8 mouse cellular contexts compared by ENCODE assay signal in the genomic region with DNA sequence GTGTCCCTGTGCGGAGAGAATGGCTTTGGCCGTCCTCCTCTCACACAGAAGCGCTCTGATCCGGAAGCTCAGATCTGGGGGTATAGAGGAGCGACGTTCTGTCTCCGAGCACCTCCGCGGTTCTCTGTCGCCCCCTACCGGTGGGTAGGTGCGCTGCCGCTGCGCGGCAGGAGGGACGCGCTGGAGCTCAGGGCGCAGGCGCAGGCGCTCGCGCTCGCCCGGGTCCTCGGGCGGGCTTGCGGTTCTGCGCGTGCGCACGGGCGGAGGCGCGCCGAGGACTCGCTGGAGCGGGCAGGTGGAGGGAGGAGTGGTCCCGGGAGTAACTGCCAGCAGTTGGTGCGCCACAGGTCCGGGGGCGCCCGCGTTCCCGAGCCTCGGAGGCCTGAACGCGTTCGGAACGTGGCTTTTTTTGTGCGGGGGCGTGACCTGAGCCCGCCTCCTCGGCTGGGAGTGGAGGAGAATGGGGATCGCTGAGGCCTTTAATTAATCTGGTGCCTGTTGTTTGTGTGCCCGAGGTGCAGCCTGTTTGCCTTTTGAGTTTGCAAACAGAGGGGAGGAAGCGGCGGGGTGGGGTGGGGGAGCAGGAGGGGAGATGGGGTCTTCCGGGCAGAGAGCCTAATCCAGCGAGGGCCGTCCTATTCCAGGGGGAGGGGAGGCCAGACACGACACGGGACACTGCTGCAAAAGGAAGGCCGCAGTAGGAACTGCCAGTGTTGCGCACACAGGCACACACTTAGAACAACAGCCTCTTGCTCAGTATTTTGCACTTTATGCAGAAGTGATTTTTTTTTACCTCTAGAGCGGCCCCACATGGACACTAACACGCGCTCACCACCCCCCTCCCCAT. TPM values are rescaled to one million over a fixed set of nuclear protein-coding genes. Genes with fewer than 3 reads are reported as not detected.
DNase-seq lines count a peak whose midpoint lies in the region; ATAC-seq and TF ChIP-seq lines count a peak whose summit lies in the region.

TSS of gene Tmem106c (plus strand) at position 212 of the 847 bp plus-strand sequence.

- H3K4me2 ChIP-seq in embryonic facial prominence, embryonic 14.5 days (ENCODE audit: low read depth, low read length), result peak within 1 kb of the TSS; percentile 93
- peak within 1 kb of the TSS; percentile 84 for H3K4me2 ChIP-seq in limb, embryonic 14.5 days (replicated peaks; ENCODE audit: low read depth, low read length, severe bottlenecking)
- peak within 1 kb of the TSS; percentile 85 for H3K4me2 ChIP-seq in midbrain, postnatal 0 days (ENCODE audit: low read depth, low read length, poor library complexity, severe bottlenecking)

- H3K4me1 ChIP-seq in embryonic facial prominence, embryonic 14.5 days (ENCODE audit: control insufficient read depth, insufficient read depth, low read length), result peaks cover 6% of the 10 kb centered on the region; the same call in 1 of the 2 replicates
- 0 out of 2 replicates have a peak, but pooled peaks cover 5% of the 10 kb centered on the region for H3K4me1 ChIP-seq in limb, embryonic 14.5 days (ENCODE audit: control insufficient read depth, insufficient read depth, low read length)
- H3K4me1 ChIP-seq in midbrain, postnatal 0 days (ENCODE audit: insufficient read depth, low read length), result no peaks in the 10 kb centered on the region

- H3K27ac ChIP-seq in embryonic facial prominence, embryonic 14.5 days (replicated peaks; ENCODE audit: low read depth, low read length), result peak within 1 kb of the TSS; percentile 77
- H3K27ac ChIP-seq in limb, embryonic 14.5 days (replicated peaks; ENCODE audit: low read depth, low read length), result peak within 1 kb of the TSS; percentile 43
- H3K27ac ChIP-seq in midbrain, postnatal 0 days (ENCODE audit: low read depth, low read length), result peak within 1 kb of the TSS; percentile 81

- H3K9ac ChIP-seq in embryonic facial prominence, embryonic 14.5 days (ENCODE audit: low read depth, low read length), result peak within 1 kb of the TSS; percentile 74
- H3K9ac ChIP-seq in limb, embryonic 14.5 days (ENCODE audit: low read depth, low read length, severe bottlenecking), result peak within 1 kb of the TSS; percentile 71
- H3K9ac ChIP-seq in midbrain, postnatal 0 days (replicated peaks; ENCODE audit: low read length, poor library complexity, severe bottlenecking), result peak within 1 kb of the TSS; percentile 70

- WGBS in embryonic facial prominence, embryonic 14.5 days, result 1% methylated on average over 46 of the region's 67 CpGs
- under 1% methylated on average over 59 of the region's 67 CpGs for WGBS in limb, embryonic 14.5 days
- WGBS in midbrain, postnatal 0 days, result under 1% methylated on average over 64 of the region's 67 CpGs

- H3K4me3 ChIP-seq in embryonic facial prominence, embryonic 14.5 days (ENCODE audit: low read depth, low read length), result peak within 1 kb of the TSS; percentile 60
- H3K4me3 ChIP-seq in limb, embryonic 14.5 days (replicated peaks; ENCODE audit: low read length), result peak within 1 kb of the TSS; percentile 59
- H3K4me3 ChIP-seq in midbrain, postnatal 0 days (ENCODE audit: low read depth, low read length), result peak within 1 kb of the TSS; percentile 67

- peak; percentile 94 for TF ChIP-seq CTCF in midbrain, postnatal 0 days (IDR thresholded peaks at IDR 0.05)

- DNase-seq in 3T3-L1 (ENCODE audit: low read depth, low spot score), result peak; percentile 93
- DNase-seq in adrenal gland, postnatal 4 days (ENCODE audit: low spot score in 2 of 2), result peak; percentile 85 to 90
- DNase-seq in embryonic facial prominence, embryonic 14.5 days (ENCODE audit: low spot score), result peak; percentile 94
- DNase-seq in heart, adult 8-10 months (ENCODE audit: low spot score), result peak; percentile 85
- DNase-seq in kidney, adult 9 months, result peak; percentile 90
- peak; percentile 84 for DNase-seq in limb, embryonic 14.5 days (ENCODE audit: low spot score)
- DNase-seq in midbrain, postnatal 0 days (ENCODE audit: low spot score), result peak; percentile 91
- DNase-seq in spleen, postnatal 14 days (ENCODE audit: low spot score in 2 of 2), result peak; percentile 83 to 89

- no peaks in the 10 kb centered on the region for H3K36me3 ChIP-seq in embryonic facial prominence, embryonic 14.5 days (ENCODE audit: control insufficient read depth, insufficient read depth, low read length)
- no peaks in the 10 kb centered on the region for H3K36me3 ChIP-seq in limb, embryonic 14.5 days (ENCODE audit: control insufficient read depth, insufficient read depth, low read length)
- H3K36me3 ChIP-seq in midbrain, postnatal 0 days (ENCODE audit: insufficient read depth, low read length), result peaks cover 4% of the 10 kb centered on the region; the same call in 1 of the 2 replicates

- H3K27me3 ChIP-seq in embryonic facial prominence, embryonic 14.5 days (replicated peaks; ENCODE audit: control insufficient read depth, insufficient read depth, low read length), result no peaks in the 10 kb centered on the region
- H3K27me3 ChIP-seq in limb, embryonic 14.5 days (ENCODE audit: control insufficient read depth, insufficient read depth, low read length), result no peaks in the 10 kb centered on the region
- no peaks in the 10 kb centered on the region for H3K27me3 ChIP-seq in midbrain, postnatal 0 days (ENCODE audit: insufficient read depth, low read length)

- no peaks in the 10 kb centered on the region for H3K9me3 ChIP-seq in embryonic facial prominence, embryonic 14.5 days (ENCODE audit: control insufficient read depth, low read length)
- no peaks in the 10 kb centered on the region for H3K9me3 ChIP-seq in limb, embryonic 14.5 days (ENCODE audit: control insufficient read depth, low read length)
- H3K9me3 ChIP-seq in midbrain, postnatal 0 days (ENCODE audit: low read length), result no peaks in the 10 kb centered on the region

- ATAC-seq in embryonic facial prominence, embryonic 14.5 days (ENCODE audit: low read depth), result peak; percentile 97
- ATAC-seq in limb, embryonic 14.5 days (ENCODE audit: low FRiP score, low read depth), result peak; percentile 92
- ATAC-seq in midbrain, postnatal 0 days (ENCODE audit: low FRiP score), result peak; percentile 88

- TF ChIP-seq POLR2A in limb, embryonic 14.5 days (IDR thresholded peaks at IDR 0.05; ENCODE audit: borderline replicate concordance, extremely low read depth, insufficient read depth, insufficient read length), result peak; percentile 83; the same call in 1 of the 2 replicates

RNA-seq across cellular contexts. Expression of gene Tmem106c, which starts in this region (rescaled TPM):
- total RNA-seq in adrenal gland, postnatal 4 days (2021), result 10 to 100 TPM; 69.8 to 70.7 TPM
- 47.2 and 51.6 TPM in 2 replicates for polyA plus RNA-seq in embryonic facial prominence, embryonic 14.5 days (2014; fragmentation: Nextera tagmentation; extraction: Ambion mirVana)
- 10 to 100 TPM; 12.8 to 17.9 (median 14.9) TPM for total RNA-seq in heart, adult 8-10 months (2022)
- 49.9 and 59.1 TPM in 2 replicates for polyA plus RNA-seq in limb, embryonic 14.5 days (2012; rRNA removed)
- 49.8 and 51.5 TPM in 2 replicates for polyA plus RNA-seq in limb, embryonic 14.5 days (2014; fragmentation: Nextera tagmentation; extraction: Ambion mirVana)
- total RNA-seq in midbrain, postnatal 0 days (2014; rRNA removed), result 40.3 and 57.7 TPM in 2 replicates
- 43.8 and 49.2 TPM in 2 replicates for polyA plus RNA-seq in midbrain, postnatal 0 days (2015; fragmentation: Nextera tagmentation; extraction: Ambion mirVana)

Comparison
In these comparisons a context has a peak if more than half of its experiments do, and no peak if none do; other contexts are left out.
1. Peak in every context shown above with its lines: DNase-seq, ATAC-seq, H3K4me3 ChIP-seq and H3K27ac ChIP-seq.